Mouse (Mus musculus): ENCODE results near the gene Trove2.
"Not testable (repeated sequence)": the region's sequence is repeated elsewhere in the genome, so short reads cannot be mapped to it uniquely, and the experiment has no call there.

Trove2 gene

GRCm38 (mm10) chr1:143739361-143740350 lies 37.2 kb downstream of the Trove2 start:
- peak; percentile 91 for ATAC-seq (ENCODE audit: low TSS enrichment)

DNA sequence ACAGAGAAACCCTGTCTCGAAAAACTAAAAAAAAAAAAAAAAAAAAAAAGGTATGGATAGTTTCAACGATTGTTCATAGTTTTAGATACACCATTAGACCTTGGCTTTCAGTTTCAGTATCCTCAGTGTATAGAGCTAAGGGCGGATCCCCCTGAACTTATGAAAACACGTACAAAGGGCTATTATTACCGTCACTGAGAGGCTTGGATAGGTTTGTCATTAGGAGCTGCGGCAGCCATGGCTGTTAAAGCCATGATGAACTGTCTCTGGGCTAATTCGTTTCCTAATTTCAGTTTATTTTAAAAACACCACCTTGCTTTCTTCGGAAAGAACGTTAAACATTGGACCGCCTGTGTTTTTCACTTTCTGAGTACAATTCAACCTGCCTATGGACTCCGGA lies 38.1 kb downstream of the Trove2 start:
- peak; percentile 2 for ATAC-seq (ENCODE audit: low TSS enrichment)

DNA sequence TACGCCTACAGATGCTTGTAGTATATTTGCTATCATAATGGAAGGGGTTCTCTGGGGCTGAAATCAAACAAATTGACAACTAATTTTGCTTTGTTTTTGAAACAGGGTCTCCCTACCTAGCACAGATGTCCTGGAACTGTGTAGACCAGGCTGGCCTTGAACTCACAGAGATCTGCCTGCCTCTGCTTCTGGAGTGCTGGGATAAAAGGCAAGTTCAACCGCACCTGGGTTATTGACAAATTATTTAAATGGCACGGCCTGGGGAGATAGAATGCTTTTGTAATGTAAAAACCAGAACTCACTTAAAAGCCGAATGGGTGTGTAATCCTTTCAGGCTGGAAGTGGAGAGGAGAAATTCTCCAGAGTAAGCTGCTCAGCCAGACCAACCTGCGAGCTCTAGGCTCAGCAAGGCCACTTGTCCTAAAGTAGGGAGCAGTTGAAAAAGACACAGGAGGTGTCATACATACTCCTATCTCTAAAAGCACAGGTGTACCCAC lies 42.9 kb downstream of the Trove2 start:
- no peak for ATAC-seq (ENCODE audit: low TSS enrichment)

GRCm38 (mm10) chr1:143731691-143732090 lies 45.2 kb downstream of the Trove2 start:
- no peak for ATAC-seq (ENCODE audit: low TSS enrichment)

- no peak for ATAC-seq (ENCODE audit: low TSS enrichment)
These were observed 46.0 kb downstream of the Trove2 start for GRCm38 (mm10) chr1:143730899-143731298.

DNA sequence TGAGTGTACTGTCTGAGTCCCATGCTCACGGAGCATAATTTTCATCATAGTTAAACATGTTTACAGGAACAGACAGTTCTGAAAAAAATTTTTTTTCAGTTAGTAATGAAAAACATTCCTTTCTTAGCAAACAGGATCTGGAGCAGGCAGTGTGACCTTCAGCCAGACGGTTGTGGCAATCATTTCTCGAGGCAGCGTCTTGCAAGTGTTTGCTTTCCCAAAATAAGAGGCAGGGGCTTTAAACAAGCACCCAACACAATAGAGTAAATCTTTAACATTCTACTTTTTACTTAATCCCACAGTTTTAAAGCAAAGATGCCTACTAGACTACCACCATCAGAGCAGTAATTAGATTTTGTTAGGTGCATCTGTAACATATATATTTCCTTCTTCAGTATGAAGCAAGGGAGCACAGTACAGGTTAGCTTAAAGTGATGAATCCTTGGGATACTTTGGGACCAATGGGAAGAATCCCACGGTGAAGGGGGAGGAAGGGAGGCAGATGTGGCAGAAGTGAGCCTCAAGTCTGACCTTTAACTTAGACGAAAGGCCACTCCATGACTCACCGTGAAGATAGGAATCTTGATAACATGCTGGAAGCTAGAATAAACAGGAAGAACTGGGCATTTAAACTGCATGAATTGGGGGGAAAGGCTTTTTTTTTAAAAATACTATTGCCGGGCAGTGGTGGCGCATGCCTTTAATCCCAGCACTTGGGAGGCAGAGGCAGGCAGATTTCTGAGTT lies 49.0 kb downstream of the Trove2 start:
- ATAC-seq (ENCODE audit: low TSS enrichment): no peak

GRCm38 (mm10) chr1:143724456-143725064 lies 52.3 kb downstream of the Trove2 start:
- ATAC-seq (ENCODE audit: low TSS enrichment): no peak

- not testable (repeated sequence) for ATAC-seq (ENCODE audit: low TSS enrichment)
These were observed 60.8 kb downstream of the Trove2 start, which contains the start of gene Glrx2 for GRCm38 (mm10) chr1:143716038-143716437. Glrx2 (plus strand) TSS chr1:143716338.

DNA sequence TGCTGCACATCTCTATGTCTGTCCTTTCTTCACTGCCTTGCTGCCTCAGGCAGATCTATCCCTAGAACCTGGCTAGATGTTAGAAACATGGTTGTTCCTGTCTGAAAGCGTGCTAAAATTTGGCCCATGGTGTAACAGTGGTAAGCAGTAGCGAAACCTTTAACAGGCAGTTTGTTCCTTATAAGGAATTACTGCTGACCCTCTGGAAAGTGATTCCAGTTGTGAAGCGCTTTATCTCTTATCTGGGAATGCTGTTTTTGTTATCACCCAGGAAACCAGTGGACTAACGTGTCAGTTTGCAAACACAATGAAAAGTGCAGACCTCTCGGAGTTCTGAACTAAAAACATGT lies 66.3 kb downstream of the Trove2 start:
- ATAC-seq (ENCODE audit: low TSS enrichment): no peak

DNA sequence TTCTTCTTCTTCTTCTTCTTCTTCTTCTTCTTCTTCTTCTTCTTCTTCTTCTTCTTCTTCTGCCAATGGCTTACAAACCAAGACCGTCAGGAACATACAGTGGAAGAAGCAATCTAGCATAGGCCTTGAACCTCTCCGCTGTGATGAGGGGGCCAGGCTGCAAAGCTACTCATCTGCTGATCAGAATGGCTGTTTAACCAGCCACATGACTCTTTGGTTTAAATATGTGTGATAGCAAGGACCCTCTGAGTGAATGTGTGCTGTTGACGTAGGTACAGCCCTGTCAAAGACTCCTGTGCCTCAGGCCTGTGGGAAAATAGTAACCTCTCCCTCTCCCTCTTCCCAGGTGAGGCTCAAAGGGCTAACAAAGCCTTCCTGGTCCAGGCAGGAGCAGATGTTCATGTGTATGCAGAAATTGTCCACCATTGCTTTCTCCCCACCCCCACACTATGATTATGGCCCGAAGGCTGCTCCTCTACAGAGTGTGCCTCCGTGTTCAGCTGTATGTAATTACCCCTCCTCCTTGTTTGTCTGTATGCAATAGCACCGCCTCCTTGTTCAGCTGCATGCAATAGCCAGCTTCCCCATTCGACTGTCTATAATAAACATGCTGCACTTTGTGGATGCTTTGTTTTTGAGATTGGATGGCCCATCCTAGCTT lies 66.8 kb downstream of the Trove2 start:
- no peak for ATAC-seq (ENCODE audit: low TSS enrichment)

DNA sequence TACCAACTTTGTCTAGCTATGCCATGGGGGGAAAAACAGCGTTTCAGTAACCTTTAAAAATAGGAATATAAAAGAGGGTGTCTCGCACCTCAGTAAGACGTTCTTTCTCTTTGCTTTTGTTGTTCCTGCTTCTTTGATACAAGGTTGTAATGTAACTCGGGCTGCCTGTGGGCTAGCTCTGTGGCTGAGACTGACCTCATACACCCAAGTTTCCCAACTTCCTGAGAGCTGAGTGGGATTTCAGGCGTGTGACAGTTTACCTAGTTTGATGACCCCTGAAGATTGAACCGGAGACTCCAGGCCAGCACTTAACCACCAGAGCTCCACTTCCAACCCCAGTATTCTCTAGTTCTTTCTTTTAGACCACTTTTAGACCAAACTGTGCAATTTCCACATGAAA lies 68.5 kb downstream of the Trove2 start:
- no peak for ATAC-seq (ENCODE audit: low TSS enrichment)

DNA sequence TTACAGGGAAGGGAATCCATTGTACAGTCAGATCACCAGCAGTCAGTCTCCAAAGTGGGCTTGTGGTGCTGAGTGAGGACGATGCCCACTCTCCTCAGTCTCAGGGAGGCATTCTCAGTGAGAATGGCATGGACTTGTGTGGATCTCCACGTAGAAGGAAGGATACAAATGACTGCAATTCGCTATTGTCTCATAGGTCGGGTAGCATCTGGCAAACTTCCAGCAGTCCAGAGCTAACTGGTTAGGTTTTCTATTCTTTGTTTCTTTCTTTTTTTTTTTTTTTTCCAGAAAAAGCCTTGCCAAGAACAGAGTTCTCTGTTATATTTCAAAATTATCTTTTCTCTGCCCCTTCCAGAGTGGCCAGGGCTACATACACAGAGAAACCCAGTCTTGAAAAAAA lies 69.9 kb downstream of the Trove2 start:
- ATAC-seq (ENCODE audit: low TSS enrichment): no peak

DNA sequence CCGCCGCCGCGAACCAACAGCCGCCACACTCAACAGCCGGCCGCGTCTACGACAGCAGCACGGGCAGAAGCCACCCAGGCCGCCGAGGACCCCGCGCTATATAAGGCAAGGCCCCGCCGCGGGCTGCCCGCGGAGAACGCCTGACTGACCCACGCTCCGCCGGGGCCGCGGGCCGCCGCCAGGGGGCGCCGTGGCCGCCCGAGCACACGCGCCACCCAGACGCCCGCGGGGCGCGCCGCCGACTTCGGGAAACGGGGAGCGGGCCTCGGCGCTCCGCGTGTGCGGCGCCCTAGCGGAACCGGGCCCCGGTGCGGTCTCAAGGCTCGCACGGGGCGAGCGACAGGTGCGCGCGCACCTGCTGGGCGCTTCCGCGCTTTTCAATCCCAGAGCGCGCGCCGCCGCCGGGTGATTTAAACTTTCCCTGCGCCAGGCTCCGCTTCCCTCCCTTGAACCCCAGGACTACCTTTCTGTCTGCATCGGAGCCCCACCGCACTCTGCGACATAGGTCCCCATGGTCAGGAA lies 74.1 kb downstream of the Trove2 start, which contains the start of gene Cdc73:
Gene Cdc73, minus strand, starts transcription at position 153 of the 522 bp plus-strand sequence.
- peak; percentile 96 for ATAC-seq (ENCODE audit: low TSS enrichment)

- peak; percentile 64 for ATAC-seq (ENCODE audit: low TSS enrichment)
These were observed 74.6 kb downstream of the Trove2 start for GRCm38 (mm10) chr1:143702141-143702740.

GRCm38 (mm10) chr1:143701736-143702135 lies 75.1 kb downstream of the Trove2 start:
- no peak for ATAC-seq (ENCODE audit: low TSS enrichment)

All from frontal cortex, adult (tissue).